Mouse (Mus musculus): Measurements from ENCODE around the gene Atrnl1. TPM values are rescaled to one million over a fixed set of nuclear protein-coding genes. Genes with fewer than 3 reads are reported as not detected.

Gene Atrnl1
- polyA plus RNA-seq (2016; fragmentation: Nextera tagmentation; extraction: Ambion mirVana): 5.1 and 6.5 TPM in 2 replicates

GRCm38 (mm10) chr19:57610476-57611261 lies at the start of gene Atrnl1:
Gene Atrnl1 (plus strand): TSS chr19:57611034.
- under 1% methylated on average over 93 of the region's 103 CpGs for WGBS

GRCm38 (mm10) chr19:57561486-57561885 lies 49.3 kb upstream of the Atrnl1 start:
- WGBS: 60% methylated on average over 4 of the region's 4 CpGs
- no peaks in the 10 kb centered on the region for H3K4me1 ChIP-seq (replicated peaks)
- 0 out of 2 replicates have a peak, but pooled peaks cover 3% of the 10 kb centered on the region for H3K9me3 ChIP-seq (replicated peaks)
- H3K27me3 ChIP-seq (replicated peaks): no peaks in the 10 kb centered on the region
- ATAC-seq (ENCODE audit: insufficient number of reproducible peaks, low FRiP score): no peak
- no peaks in the 10 kb centered on the region for H3K36me3 ChIP-seq
- no peak overlapping the region for H3K4me2 ChIP-seq
- H3K27ac ChIP-seq (ENCODE audit: poor library complexity, severe bottlenecking): no peak overlapping the region
- no peak overlapping the region for H3K4me3 ChIP-seq
- H3K9ac ChIP-seq: no peak overlapping the region

More at GRCm38 (mm10) chr19:57610476-57611261, at the start of gene Atrnl1:
- H3K27me3 ChIP-seq (replicated peaks): 0 out of 2 replicates have a peak, but pooled peaks cover 3% of the 10 kb centered on the region
- H3K9ac ChIP-seq: peak within 1 kb of the TSS; percentile 91
- no peaks in the 10 kb centered on the region for H3K36me3 ChIP-seq
- H3K27ac ChIP-seq (ENCODE audit: poor library complexity, severe bottlenecking): peak within 1 kb of the TSS; percentile 87
- peak within 1 kb of the TSS; percentile 98 for H3K4me2 ChIP-seq
- H3K4me3 ChIP-seq: peak within 1 kb of the TSS; percentile 82
- peaks cover 12% of the 10 kb centered on the region for H3K4me1 ChIP-seq (replicated peaks)
- peak; percentile 94 for ATAC-seq (ENCODE audit: insufficient number of reproducible peaks, low FRiP score)
- H3K9me3 ChIP-seq (replicated peaks): no peaks in the 10 kb centered on the region

DNA sequence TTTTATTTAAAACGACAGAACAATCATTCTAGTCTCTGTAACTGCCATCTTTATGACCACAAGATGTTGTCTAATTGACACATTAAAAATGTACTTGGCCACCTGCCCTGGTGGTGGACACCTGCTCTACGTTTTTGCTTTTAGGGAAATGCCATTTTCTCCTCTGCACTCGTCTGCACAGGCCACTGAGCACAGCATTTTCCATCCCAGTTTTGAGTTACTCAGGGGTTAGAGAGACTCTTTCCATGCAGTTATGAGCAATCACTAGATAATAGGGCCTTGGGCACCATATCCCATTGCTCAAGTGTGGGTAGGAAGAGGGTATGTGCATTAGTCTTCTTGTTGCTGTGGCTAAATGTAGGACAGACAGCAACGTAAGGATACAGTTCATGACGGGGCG lies 41.8 kb upstream of the Atrnl1 start:
- 75% methylated on average over 6 of the region's 6 CpGs for WGBS
- H3K36me3 ChIP-seq: no peaks in the 10 kb centered on the region
- H3K4me3 ChIP-seq: no peak overlapping the region
- ATAC-seq (ENCODE audit: insufficient number of reproducible peaks, low FRiP score): no peak
- H3K4me2 ChIP-seq: no peak overlapping the region
- H3K27me3 ChIP-seq (replicated peaks): no peaks in the 10 kb centered on the region
- H3K27ac ChIP-seq (ENCODE audit: poor library complexity, severe bottlenecking): no peak overlapping the region
- H3K9me3 ChIP-seq (replicated peaks): no peaks in the 10 kb centered on the region
- H3K9ac ChIP-seq: no peak overlapping the region
- no peaks in the 10 kb centered on the region for H3K4me1 ChIP-seq (replicated peaks)

DNA sequence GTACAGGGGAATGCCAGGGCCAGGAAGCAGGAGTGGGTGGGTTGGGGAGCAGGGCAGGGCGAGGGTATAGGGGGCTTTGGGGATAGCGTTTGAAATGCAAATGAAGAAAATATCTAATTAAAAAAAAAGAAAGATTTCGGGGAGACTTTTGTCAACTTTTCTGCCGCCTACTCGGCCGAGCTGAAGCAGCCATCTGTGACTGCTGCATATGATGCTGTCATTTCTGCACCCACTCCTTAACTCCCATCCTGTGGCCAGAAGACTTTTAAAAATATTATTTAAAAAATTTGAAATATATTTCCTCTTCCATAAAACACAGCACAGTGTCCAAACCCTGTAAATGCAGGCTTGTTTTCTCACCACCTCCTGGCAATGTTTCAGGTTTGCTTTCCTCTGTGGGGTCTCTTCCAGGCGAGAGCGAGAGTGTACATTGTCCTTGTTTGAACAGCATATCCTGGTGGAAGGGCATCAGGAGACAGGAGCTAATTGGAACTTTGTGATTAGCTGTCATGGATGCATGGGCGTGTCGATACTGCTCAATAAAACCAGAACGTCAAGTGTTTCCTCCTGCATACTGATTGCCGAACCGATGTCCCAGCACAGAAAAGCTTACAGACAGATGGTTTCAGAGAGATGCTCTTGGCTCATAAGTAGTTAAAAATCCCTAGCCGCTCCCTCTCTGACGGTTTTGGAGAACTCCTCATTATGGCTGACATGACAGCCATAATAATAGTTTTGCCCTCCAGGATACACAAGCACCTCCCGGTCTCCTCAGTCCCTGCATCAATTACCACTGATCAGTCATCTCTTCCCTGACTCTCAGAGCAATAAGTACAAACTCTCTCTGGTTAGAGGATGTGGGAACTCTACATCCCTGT lies 38.2 kb upstream of the Atrnl1 start:
- Histone ChIP-seq H3K9me3 (replicated peaks) (no peaks in the 10 kb centered on the region), H3K4me3 (no peak overlapping the region), H3K9ac (no peak overlapping the region), H3K36me3 (no peaks in the 10 kb centered on the region), H3K27ac (ENCODE audit: poor library complexity, severe bottlenecking) (no peak overlapping the region), H3K27me3 (replicated peaks) (no peaks in the 10 kb centered on the region), H3K4me1 (replicated peaks) (no peaks in the 10 kb centered on the region), H3K4me2 (no peak overlapping the region)
- no peak for ATAC-seq (ENCODE audit: insufficient number of reproducible peaks, low FRiP score)
- 82% methylated on average over 16 of the region's 16 CpGs for WGBS

- H3K36me3 ChIP-seq: no peaks in the 10 kb centered on the region
- H3K4me3 ChIP-seq: no peak overlapping the region
- H3K4me2 ChIP-seq: no peak overlapping the region
- no peak overlapping the region for H3K27ac ChIP-seq (ENCODE audit: poor library complexity, severe bottlenecking)
- H3K27me3 ChIP-seq (replicated peaks): no peaks in the 10 kb centered on the region
- no peak for ATAC-seq (ENCODE audit: insufficient number of reproducible peaks, low FRiP score)
- no peaks in the 10 kb centered on the region for H3K9me3 ChIP-seq (replicated peaks)
- H3K9ac ChIP-seq: no peak overlapping the region
- H3K4me1 ChIP-seq (replicated peaks): no peaks in the 10 kb centered on the region
Observed at GRCm38 (mm10) chr19:57573470-57573869, 37.4 kb upstream of the Atrnl1 start.

DNA sequence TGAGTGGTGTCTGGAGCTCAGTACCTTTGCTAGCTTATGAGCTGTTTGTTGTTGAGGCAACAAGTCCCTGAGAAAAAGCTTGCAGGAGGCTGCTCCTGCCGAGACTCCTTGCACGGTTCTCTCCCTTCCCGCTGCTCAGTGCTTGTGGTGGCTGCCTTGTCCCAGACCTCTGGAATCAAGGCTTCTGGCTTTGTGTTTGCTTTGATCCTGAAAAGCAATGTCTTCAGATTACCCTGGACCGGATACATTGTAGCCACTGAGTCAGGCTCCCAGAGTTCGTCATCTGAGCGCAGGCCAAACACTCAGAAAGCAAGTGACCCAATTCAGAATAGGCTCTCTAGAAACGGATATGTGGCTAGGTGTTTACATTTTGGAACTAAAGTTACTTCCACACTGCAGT lies 35.8 kb upstream of the Atrnl1 start:
- H3K27ac ChIP-seq (ENCODE audit: poor library complexity, severe bottlenecking): no peak overlapping the region
- H3K9ac ChIP-seq: no peak overlapping the region
- 72% methylated on average over 7 of the region's 7 CpGs for WGBS
- no peak overlapping the region for H3K4me3 ChIP-seq
- no peak overlapping the region for H3K4me2 ChIP-seq
- H3K36me3 ChIP-seq: no peaks in the 10 kb centered on the region
- no peaks in the 10 kb centered on the region for H3K9me3 ChIP-seq (replicated peaks)
- H3K4me1 ChIP-seq (replicated peaks): no peaks in the 10 kb centered on the region
- no peaks in the 10 kb centered on the region for H3K27me3 ChIP-seq (replicated peaks)
- no peak for ATAC-seq (ENCODE audit: insufficient number of reproducible peaks, low FRiP score)

DNA sequence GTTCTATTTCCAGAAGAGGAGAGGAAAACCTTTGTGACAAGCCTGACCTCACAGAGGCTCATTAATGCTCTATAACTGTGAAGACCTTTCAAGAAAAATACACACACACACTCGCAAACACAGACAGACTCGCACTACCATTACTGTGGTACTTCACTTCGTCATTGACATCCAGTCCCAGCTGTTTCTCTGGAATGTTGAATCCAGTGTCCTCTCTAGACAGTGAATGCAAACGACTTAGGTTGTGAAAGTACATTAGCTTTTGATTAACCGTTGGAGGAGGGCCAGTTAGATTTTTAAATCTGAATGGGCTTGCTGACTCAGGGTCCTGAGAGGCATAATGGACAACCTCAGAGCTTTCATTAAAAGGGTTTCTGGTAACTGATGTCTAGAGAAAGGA lies 34.0 kb upstream of the Atrnl1 start:
- Histone ChIP-seq H3K4me2 (no peak overlapping the region), H3K36me3 (no peaks in the 10 kb centered on the region), H3K9me3 (replicated peaks) (no peaks in the 10 kb centered on the region), H3K27me3 (replicated peaks) (no peaks in the 10 kb centered on the region), H3K9ac (no peak overlapping the region), H3K4me3 (no peak overlapping the region), H3K4me1 (replicated peaks) (no peaks in the 10 kb centered on the region), H3K27ac (ENCODE audit: poor library complexity, severe bottlenecking) (no peak overlapping the region)
- 50% methylated on average over 5 of the region's 5 CpGs for WGBS
- ATAC-seq (ENCODE audit: insufficient number of reproducible peaks, low FRiP score): no peak

GRCm38 (mm10) chr19:57577256-57577655 lies 33.6 kb upstream of the Atrnl1 start:
- Histone ChIP-seq H3K4me2 (no peak overlapping the region), H3K36me3 (no peaks in the 10 kb centered on the region), H3K27me3 (replicated peaks) (no peaks in the 10 kb centered on the region), H3K4me1 (replicated peaks) (no peaks in the 10 kb centered on the region), H3K4me3 (no peak overlapping the region), H3K9me3 (replicated peaks) (no peaks in the 10 kb centered on the region), H3K9ac (no peak overlapping the region), H3K27ac (ENCODE audit: poor library complexity, severe bottlenecking) (no peak overlapping the region)
- ATAC-seq (ENCODE audit: insufficient number of reproducible peaks, low FRiP score): no peak
- 90% methylated on average over 6 of the region's 6 CpGs for WGBS

- H3K4me1 ChIP-seq (replicated peaks): peaks cover 9% of the 10 kb centered on the region
- no peak for ATAC-seq (ENCODE audit: insufficient number of reproducible peaks, low FRiP score)
- no peak overlapping the region for H3K4me2 ChIP-seq
- no peaks in the 10 kb centered on the region for H3K36me3 ChIP-seq
- no peaks in the 10 kb centered on the region for H3K9me3 ChIP-seq (replicated peaks)
- 73% methylated on average over 7 of the region's 7 CpGs for WGBS
- H3K27ac ChIP-seq (ENCODE audit: poor library complexity, severe bottlenecking): no peak overlapping the region
- H3K4me3 ChIP-seq: no peak overlapping the region
- H3K9ac ChIP-seq: no peak overlapping the region
- no peaks in the 10 kb centered on the region for H3K27me3 ChIP-seq (replicated peaks)
Observed at GRCm38 (mm10) chr19:57580962-57581361, 29.9 kb upstream of the Atrnl1 start.

DNA sequence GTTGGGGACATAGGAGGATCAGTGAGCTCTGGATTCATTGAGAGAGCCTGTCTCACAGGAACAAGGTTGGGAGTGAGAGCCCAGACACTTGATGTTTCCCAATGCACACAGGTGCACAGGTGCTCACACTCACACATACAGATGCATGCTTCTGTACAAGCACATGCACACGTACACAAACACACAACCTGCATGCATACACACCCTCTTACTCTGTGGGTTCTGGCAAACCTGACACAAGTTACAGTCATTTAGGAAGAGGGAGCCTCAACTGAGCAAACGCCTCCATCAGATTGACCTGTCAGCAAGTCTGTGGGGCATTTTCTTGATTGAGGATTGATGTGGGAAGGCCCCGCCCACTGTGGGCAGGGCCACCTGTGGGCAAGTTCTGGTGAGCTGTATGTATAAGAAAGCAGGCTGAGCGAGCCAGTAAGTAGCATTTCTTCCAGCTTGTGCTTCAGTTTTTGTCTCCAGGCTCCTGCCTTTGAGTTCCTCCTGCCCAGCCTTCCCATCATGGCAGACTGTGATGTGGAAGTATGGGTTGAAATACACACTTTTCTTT lies 25.5 kb upstream of the Atrnl1 start:
- Histone ChIP-seq H3K27me3 (replicated peaks) (no peaks in the 10 kb centered on the region), H3K4me2 (no peak overlapping the region), H3K36me3 (no peaks in the 10 kb centered on the region), H3K4me3 (no peak overlapping the region), H3K4me1 (replicated peaks) (peaks cover 10% of the 10 kb centered on the region), H3K9ac (no peak overlapping the region), H3K9me3 (replicated peaks) (no peaks in the 10 kb centered on the region), H3K27ac (ENCODE audit: poor library complexity, severe bottlenecking) (no peak overlapping the region)
- ATAC-seq (ENCODE audit: insufficient number of reproducible peaks, low FRiP score): no peak
- 52% methylated on average over 4 of the region's 4 CpGs for WGBS

GRCm38 (mm10) chr19:57586172-57586571 lies 24.7 kb upstream of the Atrnl1 start:
- 14% methylated on average over 10 of the region's 10 CpGs for WGBS
- Histone ChIP-seq H3K9me3 (replicated peaks) (no peaks in the 10 kb centered on the region), H3K4me1 (replicated peaks) (peaks cover 10% of the 10 kb centered on the region), H3K4me3 (no peak overlapping the region), H3K27me3 (replicated peaks) (no peaks in the 10 kb centered on the region), H3K9ac (no peak overlapping the region), H3K36me3 (no peaks in the 10 kb centered on the region), H3K4me2 (peak overlapping the region; percentile 43), H3K27ac (ENCODE audit: poor library complexity, severe bottlenecking) (no peak overlapping the region)
- ATAC-seq (ENCODE audit: insufficient number of reproducible peaks, low FRiP score): peak; percentile 45; the same call in 1 of the 2 replicates
